Mouse (Mus musculus) frontal cortex, adult (tissue): ENCODE measurements around the gene Tsc22d1.

Source experiments
- ATAC-seq: cut with Nextera tagmentation; 2 replicates; pipeline ENCODE4 v1.9.2; 2017; ENCODE audit warnings: mild to moderate bottlenecking, moderate library complexity, mixed read lengths; ENCODE audit not compliant: low TSS enrichment

Gene Tsc22d1

DNA sequence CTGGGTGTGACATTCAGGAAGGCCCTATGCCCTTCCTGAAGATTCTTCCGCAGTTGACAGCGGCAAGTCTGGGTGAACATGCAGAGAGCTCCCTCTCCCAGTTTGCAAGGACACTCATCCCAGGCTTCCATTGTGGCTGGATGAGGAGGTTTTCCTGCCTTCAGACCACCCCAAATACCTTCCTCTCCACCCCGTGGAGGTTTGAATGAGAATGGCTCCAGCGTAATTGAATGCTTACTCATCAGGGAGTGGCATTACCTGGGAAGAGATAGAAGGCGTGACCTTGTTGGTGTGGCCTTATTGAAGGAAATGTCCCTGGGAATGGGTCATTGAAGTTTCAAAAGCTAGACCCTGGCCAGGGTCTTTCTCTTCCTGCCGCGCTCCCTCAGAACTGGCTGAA is 100.9 kb downstream of the Tsc22d1 start:
- no peak for ATAC-seq

DNA sequence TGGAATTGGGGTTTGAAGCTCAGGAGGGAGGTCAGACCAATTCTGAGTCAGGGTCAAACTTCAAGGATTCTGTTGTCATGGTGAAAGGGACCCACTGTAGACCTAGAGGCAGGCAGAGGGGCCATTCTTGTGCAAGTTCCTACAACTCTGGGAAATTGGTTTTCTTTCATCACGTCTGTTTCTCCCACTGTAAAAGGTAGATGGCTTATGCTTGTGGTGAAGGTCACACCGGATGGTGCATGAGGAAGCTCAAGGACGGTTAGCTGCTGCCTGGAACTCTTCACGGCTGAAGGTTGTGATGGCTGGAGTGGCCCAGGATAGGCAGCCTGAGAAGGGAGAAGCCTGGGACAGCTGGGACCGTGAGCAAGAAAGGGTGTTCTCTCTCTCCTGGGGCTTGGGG is 103.5 kb downstream of the Tsc22d1 start:
- no peak for ATAC-seq

DNA sequence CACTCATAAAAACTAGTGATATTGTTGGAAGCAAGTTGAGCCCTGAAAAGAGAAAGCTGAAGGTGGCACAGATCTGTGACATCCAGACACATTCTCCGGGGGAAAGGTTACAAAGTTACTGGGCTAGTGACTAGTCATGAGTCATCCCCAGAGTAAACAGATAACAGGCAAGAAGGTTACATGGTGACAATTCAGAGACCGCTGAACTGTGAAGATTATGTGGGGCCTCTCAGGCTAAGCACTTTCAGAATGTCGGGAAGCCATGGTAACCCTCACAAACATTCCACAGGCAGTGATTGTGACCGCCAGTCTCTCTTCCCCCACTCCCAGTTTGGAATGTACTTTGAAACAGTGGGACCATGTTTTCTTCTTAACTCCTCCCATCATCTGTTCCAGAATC is 105.8 kb downstream of the Tsc22d1 start:
- no peak for ATAC-seq

DNA sequence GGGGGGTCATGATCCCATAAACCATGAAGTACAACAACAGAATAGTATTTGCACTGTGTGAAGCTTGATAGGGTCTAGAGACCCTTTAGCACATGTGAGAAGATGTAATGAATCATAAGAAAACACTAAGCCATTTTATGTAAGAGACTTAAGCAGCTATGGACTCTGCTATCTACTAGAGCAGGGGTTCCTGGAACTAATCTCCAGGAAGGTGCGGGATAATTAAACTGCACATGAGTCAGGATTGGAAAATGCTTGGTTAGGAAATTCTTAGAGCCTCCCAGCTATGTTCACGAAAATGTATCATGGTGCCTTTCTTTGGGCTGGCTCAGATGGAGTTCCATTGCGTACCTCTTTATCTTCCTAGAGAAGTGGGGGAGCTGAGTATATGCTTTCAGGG is 106.5 kb downstream of the Tsc22d1 start:
- no peak for ATAC-seq

DNA sequence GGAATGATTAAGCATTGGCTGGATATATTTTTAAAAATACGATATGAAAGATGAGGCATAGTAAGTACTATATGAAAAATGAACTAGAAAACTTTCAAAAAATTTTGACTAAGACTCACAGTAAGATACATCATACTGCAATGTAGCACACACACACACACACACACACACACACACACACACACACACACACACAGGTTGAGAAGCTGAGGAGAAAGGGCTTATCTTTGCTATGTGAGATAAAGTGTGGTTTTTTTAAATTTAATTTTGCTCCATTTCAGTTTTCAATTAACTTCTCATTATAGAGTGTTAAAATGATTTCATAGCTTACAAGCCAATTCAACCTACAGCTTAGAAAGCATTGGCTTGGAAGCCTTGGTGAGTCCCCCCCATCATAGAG is 108.6 kb downstream of the Tsc22d1 start:
- no peak for ATAC-seq

DNA sequence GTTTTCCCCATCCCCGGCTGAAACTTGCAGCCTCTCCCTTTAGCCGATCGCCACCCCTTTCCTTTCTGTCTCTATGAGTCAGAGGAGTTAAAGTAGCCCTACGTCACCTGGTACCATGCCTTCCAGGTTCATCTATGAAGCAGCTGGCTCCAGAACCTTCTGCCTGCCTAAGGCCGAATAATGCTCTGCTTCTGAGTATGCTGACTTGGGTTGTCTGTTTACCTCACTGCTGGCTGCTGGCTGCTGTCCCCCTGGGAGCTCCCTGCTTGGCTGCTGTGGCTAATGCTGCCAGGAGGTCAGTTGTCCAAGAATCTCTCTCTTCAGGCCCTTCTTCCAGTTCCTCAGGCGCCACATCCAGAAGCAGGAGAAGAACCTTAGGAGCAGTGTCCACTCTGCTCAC is 111.7 kb downstream of the Tsc22d1 start:
- ATAC-seq = no peak

DNA sequence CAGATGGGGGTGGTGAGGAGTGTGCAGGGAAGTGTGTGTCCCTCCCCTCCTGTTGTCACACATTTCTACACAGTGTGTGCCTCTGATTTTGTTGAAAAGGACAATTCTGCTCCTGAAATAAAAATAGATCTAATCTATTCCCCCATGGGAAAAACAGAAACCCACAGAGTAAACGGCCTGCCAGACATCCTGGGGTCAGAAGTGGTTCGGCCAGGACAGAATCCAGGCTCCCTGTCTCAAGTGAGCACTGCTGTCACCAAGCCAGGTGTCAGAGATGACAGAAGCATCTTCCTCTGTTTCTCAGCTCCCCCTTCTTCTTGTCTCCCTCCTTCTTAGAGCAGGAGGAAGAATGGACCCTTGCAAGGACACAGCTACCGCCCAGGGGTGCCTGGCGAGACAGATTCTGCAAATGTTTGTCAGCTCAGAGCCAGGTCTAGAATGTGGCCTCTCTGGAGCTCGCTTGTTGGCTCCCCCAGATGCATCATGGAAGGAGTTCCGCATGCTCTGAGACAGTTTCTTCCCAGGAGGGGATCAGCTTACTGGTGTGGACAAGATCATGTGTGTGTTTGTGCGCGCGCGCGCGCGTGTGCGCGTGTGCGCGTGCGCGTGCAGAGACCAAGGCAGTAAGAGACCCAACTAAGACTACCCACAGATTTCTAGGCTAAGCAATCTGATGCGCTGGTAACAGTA is 112.4 kb downstream of the Tsc22d1 start:
- no peak for ATAC-seq

DNA sequence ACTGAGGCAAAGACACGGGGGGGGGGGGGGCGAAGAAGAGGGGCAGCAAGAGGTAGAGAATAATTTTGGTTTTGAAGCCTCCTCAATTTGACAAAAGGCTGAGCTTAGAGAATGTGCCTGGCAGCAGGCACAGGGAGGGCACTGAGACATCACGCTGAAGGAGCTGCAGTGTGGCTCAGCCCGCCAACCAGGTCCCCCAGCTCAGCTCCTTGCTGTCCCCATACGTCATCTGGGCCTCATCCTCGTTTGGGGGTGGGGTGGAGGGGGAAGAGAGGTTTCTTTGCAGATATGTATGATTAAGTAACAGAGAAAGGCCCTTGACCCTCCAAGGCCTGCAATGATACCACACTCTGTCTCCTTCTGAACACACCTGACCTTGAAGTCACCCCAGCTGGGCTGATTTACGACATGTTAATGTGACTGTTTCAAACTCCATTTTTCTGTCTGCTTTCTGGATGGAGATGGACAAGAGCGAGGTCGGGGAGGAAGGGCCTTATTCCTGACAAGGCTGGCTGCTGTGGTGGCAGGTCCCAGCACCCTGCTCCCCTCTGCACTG is 113.1 kb downstream of the Tsc22d1 start:
- ATAC-seq = no peak

DNA sequence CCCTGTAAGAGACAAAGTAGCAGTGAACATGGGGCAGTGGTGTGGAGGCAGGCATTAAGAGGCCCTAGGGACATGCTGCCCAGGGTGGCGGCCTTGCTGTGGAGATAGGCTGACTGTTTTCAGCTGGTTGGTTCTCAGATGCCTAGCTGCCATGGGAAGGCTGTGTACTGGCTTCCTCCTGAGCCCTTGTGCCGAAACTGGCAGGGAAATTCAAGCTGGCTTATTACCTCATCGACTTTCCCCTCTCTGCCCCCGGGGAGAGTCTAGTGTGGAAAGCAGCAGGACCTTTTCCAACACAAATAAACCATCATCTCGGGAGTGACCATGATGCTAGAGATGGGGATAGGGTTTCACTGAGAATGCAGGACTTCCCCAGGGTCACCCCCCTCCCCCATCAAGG is 113.9 kb downstream of the Tsc22d1 start:
- no peak for ATAC-seq

DNA sequence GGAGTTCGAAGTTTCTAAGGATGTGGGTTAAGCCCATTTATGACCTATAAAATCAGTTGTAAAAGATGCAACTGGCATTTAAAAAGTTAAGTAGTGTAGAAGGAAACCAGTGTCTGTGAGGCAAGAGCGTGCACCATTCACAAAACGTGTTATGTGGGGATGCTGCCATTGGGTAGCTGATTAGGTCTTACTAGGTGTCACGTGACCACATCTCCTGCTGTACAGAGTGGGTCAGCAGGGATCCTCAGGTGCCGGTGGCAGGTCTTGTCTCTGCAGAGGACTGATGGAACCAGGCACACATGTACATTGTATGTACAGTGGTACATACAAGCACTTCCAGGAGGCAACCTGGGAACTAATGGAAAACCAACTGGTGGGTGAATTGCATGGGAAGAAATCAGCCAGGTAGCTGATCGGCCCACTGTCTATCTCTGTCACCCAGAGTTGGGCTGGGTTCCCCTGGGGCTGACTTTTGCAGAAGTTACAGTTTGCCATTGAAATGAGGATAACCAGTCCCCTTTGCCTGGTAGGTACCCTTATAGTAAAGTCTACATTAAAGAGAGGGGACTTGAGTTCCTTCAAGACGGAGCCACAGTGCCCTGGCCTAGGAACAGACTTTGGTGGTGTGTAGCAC is 116.4 kb downstream of the Tsc22d1 start:
- no peak for ATAC-seq

DNA sequence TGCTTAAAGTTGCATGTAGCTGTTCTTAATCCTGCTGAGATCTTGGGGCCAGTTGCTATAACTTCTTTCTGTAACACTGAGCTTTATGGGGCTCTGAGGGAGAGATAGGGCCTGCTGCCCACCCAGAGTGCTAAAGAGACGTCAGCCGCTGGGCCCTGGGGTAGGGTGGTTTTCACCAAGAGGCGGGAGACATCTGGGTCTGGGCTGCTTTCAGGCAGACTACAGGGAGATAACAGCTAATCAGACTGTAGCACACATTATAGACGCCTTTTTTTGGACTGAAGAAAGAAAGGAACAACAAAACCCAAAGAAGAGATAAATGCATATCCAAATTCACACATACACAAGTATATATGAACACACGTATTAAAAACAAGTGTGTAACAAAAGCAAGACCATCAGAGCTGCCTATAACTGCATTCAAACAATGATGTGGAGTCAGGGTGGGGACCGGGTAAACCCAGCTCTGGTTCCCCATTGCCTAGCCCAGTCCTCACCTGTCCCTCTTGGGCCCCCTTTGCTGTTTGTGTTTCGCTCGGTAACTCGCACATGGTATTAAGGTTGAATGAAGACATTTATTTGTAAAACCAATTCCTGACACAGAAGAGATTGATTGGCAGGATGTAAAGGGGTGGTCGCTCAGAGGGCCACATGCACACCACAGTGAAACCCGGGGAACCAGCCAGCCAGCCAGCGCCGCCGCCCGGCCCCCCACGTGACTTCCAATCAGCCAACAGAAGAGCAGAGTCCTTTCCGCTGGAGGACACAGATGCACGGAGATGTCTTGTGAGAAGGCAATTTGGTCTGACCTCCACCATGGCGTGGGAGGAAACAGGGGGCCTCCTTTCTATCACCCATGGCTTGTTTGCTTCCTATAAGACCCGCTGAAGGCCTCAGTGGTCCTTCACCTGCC is 117.8 kb downstream of the Tsc22d1 start:
- ATAC-seq = no peak

DNA sequence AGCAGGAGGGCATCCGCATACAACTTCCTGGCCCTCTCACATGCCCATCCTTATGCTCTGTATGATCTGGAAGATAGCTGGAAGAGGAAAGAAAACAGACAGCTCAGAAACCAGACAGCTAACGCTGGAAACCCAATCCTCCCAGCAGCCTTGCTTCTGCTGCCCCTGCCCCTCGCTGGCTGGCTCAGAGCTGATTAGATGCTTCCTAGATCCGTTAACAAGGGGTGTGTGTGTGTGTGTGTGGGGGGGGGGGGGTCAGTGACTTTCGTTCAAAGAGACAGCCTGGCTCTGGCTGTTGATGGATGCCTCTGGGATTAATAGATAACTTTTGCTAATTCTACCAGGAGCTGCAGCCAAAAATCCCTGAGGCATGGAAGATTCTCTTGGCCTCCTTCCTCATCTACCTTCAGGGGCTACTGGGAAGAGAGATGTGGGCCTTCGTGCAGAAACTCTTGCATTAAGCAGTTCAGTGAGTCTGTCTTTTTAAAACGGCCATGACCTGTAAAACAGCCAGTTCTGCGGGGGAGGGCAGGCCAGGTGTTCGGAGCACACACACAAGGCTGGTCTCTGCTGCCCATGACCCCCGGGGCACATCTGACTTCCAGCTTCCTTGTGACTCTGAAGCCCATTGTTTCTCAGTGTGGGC is 118.5 kb downstream of the Tsc22d1 start:
- no peak for ATAC-seq

DNA sequence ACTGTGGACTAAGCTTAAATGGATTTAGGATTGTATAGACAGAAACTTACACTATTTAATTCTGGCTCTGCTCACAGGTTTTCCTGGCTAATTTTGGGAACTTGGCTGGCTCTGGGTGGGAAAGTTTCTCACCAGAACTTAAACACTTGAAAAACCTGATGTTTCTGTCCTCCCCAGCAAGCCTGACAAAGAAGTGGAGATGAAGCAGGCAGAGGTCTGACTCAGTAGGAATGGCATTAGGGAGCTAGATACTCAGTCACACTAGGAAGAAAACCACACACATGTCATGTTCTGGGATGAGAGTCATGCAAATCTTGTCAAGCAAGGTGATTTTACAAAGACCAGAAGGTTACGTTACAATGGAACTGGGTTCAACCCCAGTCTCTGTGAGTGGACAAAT is 120.3 kb downstream of the Tsc22d1 start:
- ATAC-seq = peak; percentile 78

DNA sequence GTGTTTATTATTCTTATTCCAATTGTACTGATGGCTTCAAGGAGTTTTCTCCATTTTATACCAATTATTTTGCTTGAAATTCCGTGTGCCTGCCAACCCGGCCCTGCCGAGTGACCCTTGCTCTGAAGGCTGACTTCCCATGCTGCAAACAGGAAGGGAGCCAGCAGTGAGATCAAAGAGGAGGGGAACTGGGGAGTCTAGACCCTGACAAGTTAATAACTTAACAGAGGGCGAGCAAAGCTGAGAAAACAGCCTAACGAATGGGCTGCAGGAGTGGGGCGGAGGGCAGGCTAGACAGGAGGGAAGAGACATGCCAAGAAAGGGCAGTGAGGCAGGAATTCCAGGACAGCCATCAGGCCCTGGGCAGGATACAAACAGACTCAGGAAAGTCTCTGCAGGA is 122.2 kb downstream of the Tsc22d1 start:
- no peak for ATAC-seq

DNA sequence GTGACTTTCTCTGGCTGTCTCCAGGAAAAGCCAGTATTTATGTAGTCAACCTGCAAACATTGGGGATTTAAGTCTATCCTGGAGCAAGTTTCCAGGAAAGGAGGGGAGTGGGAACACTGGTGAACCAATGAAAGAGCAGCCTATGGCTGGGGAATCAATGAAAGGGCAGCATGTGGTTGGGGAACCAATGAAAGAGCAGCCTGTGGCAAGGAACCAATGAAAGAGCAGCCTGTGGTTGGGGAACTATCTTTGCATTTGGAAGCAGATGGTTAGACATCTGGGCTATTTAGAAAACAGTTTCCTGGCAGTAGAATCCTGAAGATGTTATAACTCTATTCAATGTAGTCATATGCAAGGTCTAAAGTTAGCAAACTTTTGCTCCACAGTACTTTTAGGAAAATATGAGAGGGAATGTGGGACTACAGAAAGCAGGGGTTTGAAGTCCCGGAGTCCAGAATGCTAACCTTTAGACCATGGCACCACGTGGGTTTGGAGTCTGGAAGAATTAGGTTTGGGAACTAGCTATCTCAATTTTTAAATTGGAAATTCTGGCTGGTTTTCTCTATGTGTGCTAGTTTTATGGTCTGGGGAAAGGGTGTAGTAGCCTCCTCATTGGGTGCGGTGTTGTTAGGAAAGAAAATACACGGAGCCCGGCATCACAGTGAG is 125.4 kb downstream of the Tsc22d1 start:
- peak; percentile 66 for ATAC-seq

DNA sequence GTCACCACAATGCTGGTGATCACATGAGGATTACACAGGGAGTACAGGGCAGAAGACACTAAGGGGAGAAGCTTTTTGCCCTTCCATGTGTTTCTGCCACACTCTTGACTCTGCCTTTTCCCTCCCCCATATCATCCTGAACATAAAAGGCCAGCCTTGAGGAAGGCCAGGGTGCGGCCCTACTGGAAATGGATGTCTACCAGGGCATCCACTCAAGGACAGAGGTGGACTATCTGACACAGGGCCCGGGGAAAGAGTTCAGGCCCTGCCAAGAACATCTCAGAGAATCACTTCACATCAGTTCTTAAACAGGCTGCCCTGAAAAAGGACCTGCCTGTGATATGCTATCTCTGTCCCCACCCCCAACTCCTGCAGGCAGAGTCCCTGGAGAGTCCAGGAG is 126.6 kb downstream of the Tsc22d1 start:
- no peak for ATAC-seq

DNA sequence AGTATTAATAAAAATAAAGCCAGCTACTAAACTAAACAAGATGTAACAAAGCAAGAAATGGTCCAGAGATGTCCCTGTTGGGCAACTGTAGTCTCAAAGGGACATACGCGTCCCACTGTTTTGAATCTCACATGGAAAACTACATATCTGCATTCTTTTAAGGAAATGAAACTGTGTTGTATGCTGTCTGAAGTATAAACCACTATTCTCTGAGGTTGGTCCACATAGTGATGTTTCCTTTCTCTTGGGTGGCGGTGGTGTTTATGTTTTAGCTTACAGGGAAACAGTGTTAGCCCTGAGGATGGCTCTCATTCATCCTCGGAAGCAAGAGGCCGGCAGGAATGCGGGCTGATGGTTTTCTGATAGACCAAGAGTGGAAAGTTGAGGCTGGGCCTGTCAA is 129.4 kb downstream of the Tsc22d1 start:
- no peak for ATAC-seq

DNA sequence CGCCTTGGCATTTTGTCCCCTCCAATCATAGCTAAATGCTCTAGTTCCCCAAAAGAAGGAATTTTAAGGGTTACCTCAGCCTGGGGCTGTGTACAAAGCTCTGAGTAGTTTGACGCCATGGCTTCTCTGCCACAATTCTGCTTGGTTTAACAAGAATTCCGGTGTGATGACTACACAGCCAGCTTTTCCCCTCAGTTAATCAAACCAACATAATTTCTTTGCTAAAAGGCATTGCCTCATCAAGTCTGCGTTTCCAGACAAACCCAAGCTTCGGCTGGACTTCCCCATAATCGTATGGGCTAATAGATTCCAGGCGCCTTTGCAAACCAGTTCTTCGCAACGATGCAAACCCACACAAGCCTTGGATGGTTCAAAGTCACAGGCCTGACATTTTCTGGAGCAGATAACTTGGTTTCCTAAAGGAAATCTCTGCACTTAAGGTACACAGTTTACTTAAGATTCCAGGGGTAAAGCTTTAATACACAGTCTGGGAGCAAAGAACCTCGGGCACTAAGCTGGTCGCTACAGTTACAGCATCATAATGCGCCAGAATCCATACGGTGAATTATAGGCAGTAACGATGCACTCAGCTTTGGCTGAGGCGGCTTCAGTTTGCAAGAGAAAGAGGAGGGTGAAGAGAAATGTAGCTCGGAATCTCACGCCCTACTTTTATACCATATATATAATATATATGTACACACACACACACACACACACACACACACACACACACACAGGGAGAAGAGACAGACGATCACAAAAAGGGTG is 140.7 kb downstream of the Tsc22d1 start:
- peak; percentile 42 for ATAC-seq

DNA sequence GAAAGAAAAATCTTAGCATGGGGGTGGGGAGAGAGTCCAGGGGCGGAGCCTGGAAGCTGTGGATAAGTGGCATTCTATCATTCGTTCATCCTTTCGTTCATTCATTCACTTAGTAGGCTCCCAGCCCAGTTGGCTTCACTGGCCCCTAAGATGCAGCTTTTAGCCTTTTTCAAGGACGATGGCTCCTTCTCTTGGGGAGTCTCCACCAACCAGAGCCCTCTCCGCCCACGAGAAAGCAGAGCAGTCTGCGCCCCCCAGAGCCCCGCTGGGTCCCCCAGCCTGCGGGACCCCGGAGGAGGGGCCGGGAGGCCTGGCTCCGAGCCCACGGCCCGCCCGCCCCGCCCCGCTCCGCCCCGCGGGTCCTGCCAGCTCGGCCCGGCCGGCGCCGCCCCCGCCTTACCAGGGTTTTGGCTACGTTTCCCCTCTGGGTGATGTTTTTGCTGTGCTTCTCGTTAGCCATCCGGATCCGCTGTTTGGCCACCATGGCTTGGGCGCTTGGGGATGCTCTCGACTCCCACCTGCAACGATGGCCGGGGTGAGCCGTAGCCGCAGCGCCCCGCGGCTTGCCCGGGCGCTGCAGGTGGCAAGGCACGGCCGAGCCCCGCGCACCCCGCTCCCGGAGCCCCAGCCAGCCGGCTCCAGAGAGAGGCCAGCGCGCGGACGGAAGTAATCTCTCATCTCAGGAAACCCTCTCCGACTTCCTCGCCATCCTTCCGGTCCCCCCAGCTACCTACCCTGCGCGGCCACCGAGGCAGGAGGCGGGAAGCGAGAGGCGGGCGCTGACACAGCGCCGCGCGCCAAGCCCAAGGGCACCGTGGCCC is 141.5 kb downstream of the Tsc22d1 start:
- peak; percentile 76 for ATAC-seq

DNA sequence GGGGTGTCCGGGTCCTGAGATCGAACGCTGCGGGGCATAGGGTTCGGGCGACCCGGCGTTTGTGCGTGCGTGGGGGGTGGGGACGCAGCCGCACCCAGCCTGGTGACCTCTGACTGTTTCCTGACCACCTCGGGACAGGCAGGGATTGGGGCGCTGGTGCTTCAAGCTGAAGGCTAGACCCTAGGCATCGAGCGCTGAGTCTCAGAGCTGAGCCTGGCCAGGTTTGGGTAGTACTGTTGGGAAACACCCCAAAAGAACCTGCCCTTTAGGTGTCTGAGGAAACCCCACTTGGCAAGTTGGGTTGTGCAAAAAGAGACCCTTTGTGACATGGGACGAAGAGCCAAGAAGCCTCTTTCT is 142.1 kb downstream of the Tsc22d1 start, which contains the start of gene Serp2:
Serp2 (minus strand) TSS at position 38 of the 357 bp plus-strand sequence.
- no peak for ATAC-seq
